Mouse (Mus musculus): ENCODE measurements around the gene Btbd19.

DNA sequence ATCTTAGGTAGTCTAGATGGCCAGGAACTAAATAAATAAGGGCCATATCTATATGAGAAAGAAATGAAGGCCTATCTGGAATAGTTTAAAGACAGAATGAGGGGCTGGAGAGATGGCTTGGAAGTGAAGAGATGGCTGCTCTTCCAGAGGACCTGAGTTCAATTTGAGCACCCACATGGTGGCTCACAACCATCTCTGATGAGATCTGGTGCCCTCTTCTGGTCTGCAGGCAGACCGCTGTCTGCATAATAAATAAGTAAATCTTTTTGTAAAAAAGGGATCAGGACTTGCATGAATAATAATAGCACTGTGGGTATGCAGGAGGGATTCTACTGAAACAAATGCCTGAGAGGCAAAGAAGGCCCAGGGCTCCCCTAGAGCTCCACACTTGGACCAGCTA lies 12.3 kb downstream of the Btbd19 start:
- TF ChIP-seq CTCF (IDR thresholded peaks at IDR 0.05), result no peak
- TF ChIP-seq EP300 (IDR thresholded peaks at IDR 0.05), result no peak

All from lung, postnatal 0 days (tissue).